Mouse (Mus musculus) CH12F3 (cell line): Measurements from ENCODE around the gene Cbx5.

ENCODE experiments used
- in situ Hi-C: fragments of 300-500 bp; cut with MboI; formaldehyde crosslinking; loops from 2 replicates; pipeline ENCODE4 v1.14.3; 2020; ENCODE audit warnings: low sequenced_read_pairs

Gene Cbx5

GRCm38 (mm10) chr15:103176874-103177421 is 62.7 kb downstream of the Cbx5 start:
- in situ Hi-C loops = no loop called here

- in situ Hi-C loops = loop anchor here (5.0 kb wide), 1 partner anchor 186 kb away; no protein-coding TSS in a partner anchor
Observed at GRCm38 (mm10) chr15:103173251-103173650, 66.4 kb downstream of the Cbx5 start.

- in situ Hi-C loops = loop anchor here (5.0 kb wide), 1 partner anchor 185 kb away; no protein-coding TSS in a partner anchor
Observed at GRCm38 (mm10) chr15:103172537-103172936, 67.1 kb downstream of the Cbx5 start.

GRCm38 (mm10) chr15:103171276-103171675 is 68.3 kb downstream of the Cbx5 start:
- in situ Hi-C loops = loop anchor here (5.0 kb wide), 1 partner anchor 184 kb away; no protein-coding TSS in a partner anchor

GRCm38 (mm10) chr15:103170316-103170679 is 69.3 kb downstream of the Cbx5 start:
- in situ Hi-C loops = loop anchor here (5.0 kb wide), 1 partner anchor 183 kb away; no protein-coding TSS in a partner anchor

- in situ Hi-C loops = loop anchor here (5.0 kb wide), 1 partner anchor 182 kb away; no protein-coding TSS in a partner anchor
Observed at GRCm38 (mm10) chr15:103169612-103170315, 69.9 kb downstream of the Cbx5 start.

GRCm38 (mm10) chr15:103168801-103169611 is 70.6 kb downstream of the Cbx5 start:
- in situ Hi-C loops = no loop called here

GRCm38 (mm10) chr15:103167786-103168185 is 71.8 kb downstream of the Cbx5 start:
- in situ Hi-C loops = no loop called here

- in situ Hi-C loops = no loop called here
Observed at GRCm38 (mm10) chr15:103167042-103167615, 72.5 kb downstream of the Cbx5 start, which contains the start of gene Smug1. TSS of gene Smug1 (minus strand) at chr15:103167092.

GRCm38 (mm10) chr15:103165924-103166323 is 73.7 kb downstream of the Cbx5 start:
- in situ Hi-C loops = no loop called here

- in situ Hi-C loops = no loop called here
Observed at GRCm38 (mm10) chr15:103165379-103165778, 74.2 kb downstream of the Cbx5 start.

- in situ Hi-C loops = no loop called here
Observed at GRCm38 (mm10) chr15:103163182-103163919, 76.3 kb downstream of the Cbx5 start.

GRCm38 (mm10) chr15:103157585-103157984 is 82.0 kb downstream of the Cbx5 start:
- in situ Hi-C loops = no loop called here

GRCm38 (mm10) chr15:103156890-103157289 is 82.7 kb downstream of the Cbx5 start:
- in situ Hi-C loops = no loop called here

- in situ Hi-C loops = no loop called here
Observed at GRCm38 (mm10) chr15:103155366-103156321, 84.0 kb downstream of the Cbx5 start.

- in situ Hi-C loops = no loop called here
Observed at GRCm38 (mm10) chr15:103152890-103153610, 86.6 kb downstream of the Cbx5 start.

- in situ Hi-C loops = no loop called here
Observed at GRCm38 (mm10) chr15:103152371-103152770, 87.2 kb downstream of the Cbx5 start.

GRCm38 (mm10) chr15:103147779-103148178 is 91.8 kb downstream of the Cbx5 start:
- in situ Hi-C loops = no loop called here

- in situ Hi-C loops = no loop called here
Observed at GRCm38 (mm10) chr15:103147422-103147690, 92.3 kb downstream of the Cbx5 start.
